Mouse (Mus musculus) lung, postnatal 0 days (tissue): ENCODE measurements around the gene Eif2s3x.

Experiments
- CTCF ChIP-seq: IDR thresholded peaks from 2 replicates; pipeline ENCODE4 v1.5.1; 2016; ENCODE audit warnings: antibody characterized with exemption, mild to moderate bottlenecking
- EP300 ChIP-seq: IDR thresholded peaks from 2 replicates; pipeline ENCODE4 v1.6.1; 2016; ENCODE audit warnings: antibody characterized with exemption, mild to moderate bottlenecking, control low read depth

- TF ChIP-seq CTCF (peak; percentile 35; the same call in 1 of the 2 replicates), EP300 (no peak)
Observed at GRCm38 (mm10) chrX:94213384-94213783, 722 bp upstream of the Eif2s3x start.
